Mouse (Mus musculus): ENCODE data around the gene Col26a1.

- no peak for TF ChIP-seq GATA1 (IDR thresholded peaks at IDR 0.05; ENCODE audit: borderline replicate concordance, low read length)
- no peak for TF ChIP-seq FLI1 (IDR thresholded peaks at IDR 0.05; ENCODE audit: low read length)
Observed at GRCm38 (mm10) chr5:136872417-136872816, 10.6 kb downstream of the Col26a1 start.

All from megakaryocyte, embryonic 14.5 days (primary cell).